Mouse (Mus musculus) thymus, adult 2 months (tissue): ENCODE data around the gene Habp2. TPM values are rescaled to one million over a fixed set of nuclear protein-coding genes. Genes with fewer than 3 reads are reported as not detected.

Source experiments
- DNase-seq: peaks from one replicate; pipeline ENCODE4 v3.0.0; 2021
- H3K27ac ChIP-seq: fragments of 200-500 bp; 2 replicates; pipeline ENCODE4 v1.5.1; 2012; ENCODE audit warnings: low read length, control low read depth; ENCODE audit not compliant: control insufficient read depth, insufficient read depth
- H3K27me3 ChIP-seq: fragments of 200-500 bp; 2 replicates; pipeline ENCODE4 v1.6.1; 2012; ENCODE audit warnings: mild to moderate bottlenecking, low read length, moderate library complexity, mixed read lengths; ENCODE audit not compliant: control insufficient read depth, insufficient read depth
- H3K36me3 ChIP-seq: fragments of 200-500 bp; 2 replicates; pipeline ENCODE4 v1.6.1; 2012; ENCODE audit warnings: mild to moderate bottlenecking, low read length, moderate library complexity; ENCODE audit not compliant: control insufficient read depth, insufficient read depth
- H3K4me1 ChIP-seq: fragments of 200-500 bp; replicated peaks from 2 replicates; pipeline ENCODE4 v1.6.1; 2012; ENCODE audit warnings: low read length; ENCODE audit not compliant: control insufficient read depth, insufficient read depth
- H3K4me3 ChIP-seq: fragments of 200-500 bp; 2 replicates; pipeline ENCODE4 v1.5.1; 2012; ENCODE audit warnings: mild to moderate bottlenecking, low read length, control low read depth, moderate library complexity; ENCODE audit not compliant: control insufficient read depth, insufficient read depth
- CTCF ChIP-seq: fragments of 200-500 bp; IDR thresholded peaks from 2 replicates; pipeline ENCODE4 v1.5.1; 2012; ENCODE audit warnings: mild to moderate bottlenecking, control low read depth, low read length, moderate library complexity, borderline replicate concordance; ENCODE audit not compliant: control insufficient read depth, poor library complexity, insufficient read depth; ENCODE audit errors: extremely low read depth
- POLR2A ChIP-seq: fragments of 200-500 bp; IDR thresholded peaks from 2 replicates; pipeline ENCODE4 v1.6.1; 2012; ENCODE audit warnings: mild to moderate bottlenecking, low read length, control low read depth, moderate library complexity; ENCODE audit not compliant: control insufficient read depth, poor library complexity, insufficient read depth; ENCODE audit errors: extremely low read depth
- WGBS: fragments of 180-500 bp; shearing (Covaris S2); methylation state at CpG from one replicate; pipeline ENCODE4 v1.1.7; 2018; 5-methylcytosine and 5-hydroxymethylcytosine counted together
- polyA plus RNA-seq: library from polyadenylated mRNA; depleted of rRNA; stranded (reverse); fragments of >200 nt; gene quantifications from 2 replicates; pipeline ENCODE4 v1.2.3, GENCODE M21; 2012

Gene Habp2
- polyA plus RNA-seq, 1 experiment: 0.15 TPM

GRCm38 (mm10) chr19:56256235-56256634 lies 30.7 kb upstream of the Habp2 start:
- Histone ChIP-seq H3K4me3 (no peak overlapping the region), H3K27me3 (no peaks in the 10 kb centered on the region), H3K4me1 (no peaks in the 10 kb centered on the region), H3K36me3 (no peaks in the 10 kb centered on the region), H3K27ac (no peak overlapping the region)
- DNase-seq: no peak
- TF ChIP-seq CTCF (no peak), POLR2A (no peak)
- 55% methylated on average over 1 of the region's 1 CpGs for WGBS

DNA sequence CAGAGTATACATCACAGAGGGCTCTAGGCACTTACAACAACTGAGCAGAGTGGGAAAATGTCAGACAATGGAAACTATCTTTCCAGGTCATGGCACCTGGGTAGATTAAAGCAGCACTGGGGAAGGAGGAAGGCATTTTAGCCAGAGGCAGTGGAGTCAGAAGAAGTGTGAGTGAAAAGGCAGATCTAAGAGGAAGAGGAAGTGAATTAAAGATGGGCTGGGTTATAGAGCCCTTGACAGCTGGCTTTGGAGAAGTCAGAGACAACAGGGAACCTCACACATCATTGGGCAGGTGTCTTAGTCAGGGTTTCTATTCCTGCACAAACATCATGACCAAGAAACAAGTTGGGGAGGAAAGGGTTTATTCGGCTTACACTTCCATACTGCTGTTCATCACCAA lies 30.2 kb upstream of the Habp2 start:
- TF ChIP-seq CTCF (no peak), POLR2A (no peak)
- WGBS: 58% methylated on average over 1 of the region's 1 CpGs

DNA sequence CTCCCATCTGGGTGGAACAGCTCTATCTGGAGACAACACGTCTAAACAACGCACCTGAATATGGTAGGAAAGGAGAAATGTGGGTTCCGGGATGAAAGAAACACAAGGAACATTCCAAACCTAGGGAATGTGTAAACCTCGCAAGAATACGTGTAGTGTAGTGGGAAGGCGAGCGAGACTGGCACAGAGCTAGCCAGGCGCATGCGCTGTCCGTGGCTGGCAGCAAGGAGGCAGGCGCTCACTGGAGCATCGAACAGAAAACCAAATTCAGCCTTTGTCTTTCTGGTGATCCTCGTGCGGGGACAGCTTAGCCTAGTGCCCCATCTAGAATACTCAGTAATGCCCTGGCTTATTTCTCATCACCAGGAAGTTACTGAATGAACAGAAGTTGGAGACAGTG lies 23.2 kb upstream of the Habp2 start:
- WGBS: 93% methylated on average over 14 of the region's 14 CpGs
- Histone ChIP-seq H3K4me3 (no peak overlapping the region), H3K27me3 (no peaks in the 10 kb centered on the region), H3K36me3 (no peaks in the 10 kb centered on the region), H3K4me1 (no peaks in the 10 kb centered on the region; the same call in 1 of the 2 replicates), H3K27ac (no peak overlapping the region)
- DNase-seq: no peak
- TF ChIP-seq POLR2A: no peak

More for the DNA sequence above, 30.2 kb upstream of the Habp2 start:
- H3K4me1 ChIP-seq: no peaks in the 10 kb centered on the region
- no peaks in the 10 kb centered on the region for H3K36me3 ChIP-seq
- no peak overlapping the region for H3K27ac ChIP-seq
- DNase-seq: no peak
- no peaks in the 10 kb centered on the region for H3K27me3 ChIP-seq
- no peak overlapping the region for H3K4me3 ChIP-seq

DNA sequence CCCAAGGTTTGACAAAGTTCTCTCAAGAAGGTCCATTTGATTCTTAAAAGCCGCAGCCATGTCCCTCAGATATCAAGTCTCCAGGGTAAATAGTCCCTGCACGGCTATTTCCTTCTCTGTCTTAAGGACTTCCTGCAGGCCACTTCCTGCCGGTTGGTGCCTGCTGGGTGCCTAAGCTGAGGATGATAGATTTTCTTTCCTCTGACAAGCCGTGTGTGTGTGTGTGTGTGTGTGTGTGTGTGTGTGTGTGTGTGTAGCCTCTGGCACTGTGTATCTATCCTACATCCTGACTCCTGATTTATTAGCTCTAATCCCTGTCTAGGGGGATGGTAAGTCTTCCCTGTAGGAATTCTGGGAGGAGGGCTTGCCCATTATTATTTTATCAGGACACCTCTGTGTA lies 22.8 kb upstream of the Habp2 start:
- Histone ChIP-seq H3K27me3 (no peaks in the 10 kb centered on the region), H3K4me1 (no peaks in the 10 kb centered on the region; the same call in 1 of the 2 replicates), H3K36me3 (no peaks in the 10 kb centered on the region), H3K27ac (no peak overlapping the region), H3K4me3 (no peak overlapping the region)
- WGBS: 45% methylated on average over 4 of the region's 4 CpGs
- no peak for DNase-seq
- TF ChIP-seq POLR2A: no peak

DNA sequence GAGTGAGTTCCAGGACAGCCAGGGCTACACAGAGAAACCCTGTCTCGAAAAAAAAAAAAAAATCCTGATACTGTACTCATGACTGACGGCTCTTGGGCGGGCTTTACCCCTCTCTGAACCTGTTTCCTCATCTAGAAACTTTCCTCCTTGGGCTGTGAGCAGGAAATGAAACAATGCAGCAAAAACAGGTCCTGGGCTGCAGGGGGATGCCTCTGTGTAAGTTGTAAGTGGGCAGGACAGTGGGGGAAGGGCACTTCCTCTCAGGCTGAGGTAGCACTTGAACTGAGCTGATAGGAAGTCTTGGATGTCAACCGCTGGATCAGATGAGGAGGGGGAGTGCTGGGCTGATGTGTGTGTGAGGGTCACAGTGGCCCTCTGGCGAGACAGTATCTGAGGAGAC lies 21.8 kb upstream of the Habp2 start:
- Histone ChIP-seq H3K27me3 (no peaks in the 10 kb centered on the region), H3K36me3 (no peaks in the 10 kb centered on the region), H3K4me1 (no peaks in the 10 kb centered on the region; the same call in 1 of the 2 replicates), H3K4me3 (no peak overlapping the region), H3K27ac (no peak overlapping the region)
- peak; percentile 4 for DNase-seq
- TF ChIP-seq CTCF (no peak), POLR2A (no peak)
- 35% methylated on average over 5 of the region's 5 CpGs for WGBS

DNA sequence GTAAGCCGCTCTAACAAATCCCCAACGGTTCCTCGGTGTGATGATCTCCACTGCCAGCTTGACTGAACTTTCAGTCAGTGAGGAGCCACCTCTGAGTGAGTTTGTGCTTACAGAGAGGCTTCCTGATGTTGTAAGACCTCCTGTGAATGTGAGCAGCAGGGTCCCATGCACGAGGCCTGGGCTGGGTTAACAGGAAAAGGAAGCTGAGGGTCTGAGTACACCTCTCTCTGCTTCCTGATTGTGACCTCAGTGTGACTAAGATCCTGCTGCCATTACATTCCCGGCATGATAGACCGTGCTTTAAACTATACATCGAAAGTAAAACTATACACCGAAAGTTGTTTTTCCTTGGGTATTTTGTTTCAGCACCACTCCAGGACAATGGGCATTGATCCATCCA lies 14.9 kb upstream of the Habp2 start:
- 56% methylated on average over 8 of the region's 8 CpGs for WGBS

DNA sequence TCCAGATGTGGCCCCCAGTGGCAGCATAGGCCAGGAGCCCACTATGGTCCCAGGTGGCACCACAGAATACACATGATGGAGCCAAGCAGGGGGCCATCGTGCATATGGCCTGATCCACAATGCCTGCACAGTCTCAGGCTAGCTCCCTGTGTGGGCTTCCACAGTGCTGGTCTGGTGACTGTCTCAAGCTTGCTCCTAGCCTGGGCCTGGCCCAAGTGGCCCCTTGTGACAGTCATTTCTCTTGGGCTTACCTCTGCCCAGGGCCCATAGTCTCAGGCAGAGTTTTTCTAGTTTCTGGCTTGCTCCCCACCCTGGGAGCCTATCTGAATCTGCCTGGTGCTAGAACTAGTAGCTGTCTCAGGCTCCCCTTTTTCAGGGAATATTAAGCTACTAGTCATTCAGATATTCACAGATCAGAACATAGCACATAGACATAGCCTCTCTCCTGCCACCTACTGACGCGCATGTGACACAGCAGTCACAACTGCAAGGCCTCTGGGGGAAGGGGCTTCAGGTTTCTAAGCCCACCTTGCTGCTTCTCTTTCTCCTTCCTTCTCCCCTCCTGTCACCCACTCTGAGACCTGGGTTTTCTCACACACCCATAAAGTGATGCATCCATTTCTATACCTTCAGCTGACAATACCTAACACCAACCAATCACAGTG lies 9.7 kb upstream of the Habp2 start:
- H3K4me1 ChIP-seq: no peaks in the 10 kb centered on the region
- TF ChIP-seq CTCF (no peak), POLR2A (no peak)
- WGBS: 74% methylated on average over 3 of the region's 3 CpGs
- H3K27me3 ChIP-seq: no peaks in the 10 kb centered on the region
- H3K36me3 ChIP-seq: no peaks in the 10 kb centered on the region
- no peak overlapping the region for H3K27ac ChIP-seq
- DNase-seq: no peak
- H3K4me3 ChIP-seq: no peak overlapping the region

More for the DNA sequence above, 14.9 kb upstream of the Habp2 start:
- H3K4me1 ChIP-seq: no peaks in the 10 kb centered on the region
- no peak for TF ChIP-seq POLR2A
- no peak for TF ChIP-seq CTCF
- no peak overlapping the region for H3K27ac ChIP-seq
- H3K36me3 ChIP-seq: no peaks in the 10 kb centered on the region
- no peak overlapping the region for H3K4me3 ChIP-seq
- DNase-seq: no peak
- no peaks in the 10 kb centered on the region for H3K27me3 ChIP-seq
